Mouse (Mus musculus) kidney, embryonic 16.5 days (tissue): Measurements from ENCODE around the gene Fbxl19. TPM values are rescaled to one million over a fixed set of nuclear protein-coding genes. Genes with fewer than 3 reads are reported as not detected.
A peak's percentile ranks its signal among the peaks of the same experiment; 100 is the strongest.

Experiments used
- ATAC-seq: fragments of 200-750 bp; cut with Nextera tagmentation; 2 replicates; pipeline ENCODE4 v1.8.0; 2017; ENCODE audit warnings: moderate TSS enrichment; ENCODE audit not compliant: low FRiP score, low TSS enrichment
- H3K27ac ChIP-seq: fragments of 300-500 bp; sonication (generic); 2 replicates; pipeline ENCODE4 v1.5.1; 2014; ENCODE audit warnings: low read length
- H3K27me3 ChIP-seq: fragments of 300-500 bp; sonication (generic); 2 replicates; pipeline ENCODE4 v1.6.1; 2014; ENCODE audit warnings: low read length, control low read depth, mixed read lengths; ENCODE audit not compliant: insufficient read depth
- H3K36me3 ChIP-seq: fragments of 300-500 bp; sonication (generic); 2 replicates; pipeline ENCODE4 v1.6.1; 2014; ENCODE audit warnings: low read length, control low read depth, mixed read lengths; ENCODE audit not compliant: insufficient read depth
- H3K4me1 ChIP-seq: fragments of 300-500 bp; sonication (generic); 2 replicates; pipeline ENCODE4 v1.6.1; 2014; ENCODE audit warnings: low read length, control low read depth, mixed read lengths; ENCODE audit not compliant: insufficient read depth
- H3K4me2 ChIP-seq: fragments of 300-500 bp; sonication (generic); replicated peaks from 2 replicates; pipeline ENCODE4 v1.6.1; 2014; ENCODE audit warnings: low read depth, low read length
- H3K4me3 ChIP-seq: fragments of 300-500 bp; sonication (generic); 2 replicates; pipeline ENCODE4 v1.5.1; 2014; ENCODE audit warnings: mild to moderate bottlenecking, low read length
- H3K9ac ChIP-seq: fragments of 300-500 bp; sonication (generic); replicated peaks from 2 replicates; pipeline ENCODE4 v1.6.1; 2014; ENCODE audit warnings: low read length
- H3K9me3 ChIP-seq: fragments of 300-500 bp; sonication (generic); 2 replicates; pipeline ENCODE4 v1.6.1; 2016; ENCODE audit warnings: low read length, control low read depth
- WGBS: fragments of 180-500 bp; shearing (Covaris S2); extraction: QIAGEN DNeasy Blood & Tissue Kit; methylation state at CpG from one replicate; pipeline ENCODE4 v1.1.7; 2014; 5-methylcytosine and 5-hydroxymethylcytosine counted together
- microRNA counts: library from miRNA; unstranded; fragments of <30 nt; microRNA quantifications from one replicate; lab custom pipeline; 2016
- microRNA-seq: library from miRNA; unstranded; fragments of <30 nt; microRNA quantifications from one replicate; pipeline ENCODE4, GENCODE M21; 2016
- polyA plus RNA-seq: library from polyadenylated mRNA; unstranded; fragments of >200 nt; fragmentation: Nextera tagmentation; extraction: Ambion mirVana; gene quantifications from 2 replicates; pipeline ENCODE4 v1.2.1, GENCODE M21; 2015

Gene Fbxl19
- polyA plus RNA-seq, 1 experiment from 2014 or later: 5.4 TPM

DNA sequence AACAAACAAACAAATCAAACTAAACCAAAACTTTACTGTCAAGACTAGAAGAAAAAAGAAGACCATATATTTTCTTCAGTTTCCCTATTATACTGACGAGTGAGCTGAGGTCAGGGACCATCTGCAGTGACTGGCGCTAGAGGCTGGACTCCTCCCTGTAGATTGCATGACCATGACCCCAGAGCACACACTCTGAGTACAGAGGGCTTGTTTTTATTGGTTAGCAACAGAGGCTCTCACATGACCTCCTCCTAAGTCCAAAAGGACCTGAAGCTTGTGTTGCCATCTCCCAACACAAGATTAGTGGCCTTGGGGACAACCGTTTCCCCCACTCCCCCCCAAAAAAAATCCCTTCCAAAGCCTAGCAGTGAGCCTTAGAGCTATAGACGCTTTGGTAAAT, 69.5 kb downstream of the Fbxl19 start:
- Histone ChIP-seq H3K9ac (no peak overlapping the region), H3K27ac (peak overlapping the region; percentile 51), H3K4me1 (peaks cover 12% of the 10 kb centered on the region; the same call in 1 of the 2 replicates), H3K4me3 (no peak overlapping the region), H3K9me3 (no peaks in the 10 kb centered on the region), H3K36me3 (no peaks in the 10 kb centered on the region), H3K27me3 (no peaks in the 10 kb centered on the region), H3K4me2 (no peak overlapping the region)
- WGBS: 47% methylated on average over 4 of the region's 4 CpGs
- ATAC-seq: no peak

- H3K27me3 ChIP-seq: no peaks in the 10 kb centered on the region
- no peak overlapping the region for H3K4me2 ChIP-seq
- H3K4me1 ChIP-seq: peaks cover 12% of the 10 kb centered on the region; the same call in 1 of the 2 replicates
- 0 out of 2 replicates have a peak overlapping the region, but pooled peaks have one; percentile 26 for H3K9ac ChIP-seq
- H3K4me3 ChIP-seq: no peak overlapping the region
- ATAC-seq: 0 out of 2 replicates have a peak, but pooled peaks have one; percentile 20
- H3K27ac ChIP-seq: peak overlapping the region; percentile 51; the same call in 1 of the 2 replicates
- WGBS: 59% methylated on average over 19 of the region's 19 CpGs
- H3K9me3 ChIP-seq: no peaks in the 10 kb centered on the region
- H3K36me3 ChIP-seq: no peaks in the 10 kb centered on the region
Observed at GRCm38 (mm10) chr7:127814241-127814921, 70.0 kb downstream of the Fbxl19 start.

GRCm38 (mm10) chr7:127815116-127815665, 70.8 kb downstream of the Fbxl19 start:
- WGBS: 78% methylated on average over 15 of the region's 15 CpGs
- ATAC-seq: no peak
- Histone ChIP-seq H3K36me3 (no peaks in the 10 kb centered on the region), H3K4me1 (peaks cover 12% of the 10 kb centered on the region; the same call in 1 of the 2 replicates), H3K9me3 (no peaks in the 10 kb centered on the region), H3K9ac (0 out of 2 replicates have a peak overlapping the region, but pooled peaks have one; percentile 10), H3K27me3 (no peaks in the 10 kb centered on the region), H3K4me2 (no peak overlapping the region), H3K27ac (0 out of 2 replicates have a peak overlapping the region, but pooled peaks have one; percentile 30), H3K4me3 (no peak overlapping the region)

- no peak overlapping the region for H3K4me3 ChIP-seq
- ATAC-seq: peak; percentile 60
- H3K27me3 ChIP-seq: no peaks in the 10 kb centered on the region
- WGBS: 56% methylated on average over 15 of the region's 15 CpGs
- H3K9me3 ChIP-seq: no peaks in the 10 kb centered on the region
- peaks cover 16% of the 10 kb centered on the region; the same call in 1 of the 2 replicates for H3K4me1 ChIP-seq
- H3K27ac ChIP-seq: peak overlapping the region; percentile 37; the same call in 1 of the 2 replicates
- H3K4me2 ChIP-seq: no peak overlapping the region
- peak overlapping the region; percentile 37; the same call in 1 of the 2 replicates for H3K9ac ChIP-seq
- H3K36me3 ChIP-seq: no peaks in the 10 kb centered on the region
Observed at GRCm38 (mm10) chr7:127815954-127816821, 71.8 kb downstream of the Fbxl19 start.

DNA sequence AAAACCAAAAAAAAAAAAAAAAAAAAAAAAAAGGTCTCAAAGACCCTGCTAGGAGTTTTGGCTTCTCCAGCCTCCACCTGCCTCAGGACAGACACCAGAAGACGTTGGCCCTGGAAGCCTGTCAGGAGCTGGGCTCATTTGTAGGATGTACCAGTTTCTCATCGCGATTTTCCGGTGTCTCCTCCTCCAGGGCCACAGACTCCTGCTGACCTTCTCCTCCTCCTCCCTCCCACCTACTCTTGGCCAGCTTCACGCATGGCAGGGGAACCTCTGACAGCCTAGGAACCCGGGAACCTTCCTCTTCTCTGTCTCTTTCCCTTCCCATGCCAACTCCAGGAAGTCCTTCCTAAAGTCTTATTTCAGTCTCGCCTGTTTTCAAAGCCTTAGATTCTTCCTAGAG, 72.7 kb downstream of the Fbxl19 start:
- no peak overlapping the region for H3K27ac ChIP-seq
- no peak for ATAC-seq
- no peaks in the 10 kb centered on the region for H3K27me3 ChIP-seq
- H3K36me3 ChIP-seq: no peaks in the 10 kb centered on the region
- H3K4me2 ChIP-seq: no peak overlapping the region
- H3K9ac ChIP-seq: no peak overlapping the region
- H3K9me3 ChIP-seq: no peaks in the 10 kb centered on the region
- 62% methylated on average over 7 of the region's 7 CpGs for WGBS
- peaks cover 20% of the 10 kb centered on the region; the same call in 1 of the 2 replicates for H3K4me1 ChIP-seq
- H3K4me3 ChIP-seq: no peak overlapping the region

DNA sequence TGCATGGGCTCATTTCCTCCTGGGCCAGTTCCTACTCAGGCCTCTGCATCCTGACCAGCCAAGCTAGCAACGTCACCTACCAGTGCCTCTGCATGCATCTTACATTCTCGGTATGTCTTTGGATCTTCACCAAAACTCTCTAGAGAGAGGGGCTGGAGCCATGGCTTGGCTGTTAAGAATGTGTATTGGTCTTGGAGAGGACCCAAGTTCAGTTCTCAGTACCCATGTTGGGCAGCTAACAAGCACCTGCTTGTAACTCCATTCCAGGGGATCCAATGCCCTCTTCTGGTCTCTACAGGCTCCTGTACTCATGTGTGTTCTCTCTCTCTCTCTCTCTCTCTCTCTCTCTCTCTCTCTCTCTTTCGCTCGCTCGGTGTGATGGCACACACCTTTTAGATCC, 73.4 kb downstream of the Fbxl19 start:
- H3K4me2 ChIP-seq: no peak overlapping the region
- WGBS: 95% methylated on average over 5 of the region's 5 CpGs

More for the DNA sequence above, 73.4 kb downstream of the Fbxl19 start:
- Histone ChIP-seq H3K27me3 (no peaks in the 10 kb centered on the region), H3K9me3 (no peaks in the 10 kb centered on the region), H3K4me3 (no peak overlapping the region), H3K27ac (no peak overlapping the region), H3K9ac (no peak overlapping the region), H3K4me1 (peaks cover 20% of the 10 kb centered on the region; the same call in 1 of the 2 replicates), H3K36me3 (no peaks in the 10 kb centered on the region)
- ATAC-seq: no peak

MicroRNAs encoded within 50 kb of the gene (microRNA counts, 519-probe panel; counts per million panel counts)
- microRNA mmu-miR-762 (lab: Ali Mortazavi, UCI): 1,520 counts per million, percentile 41 among the panel's probes with 10 or more counts

Small RNAs within 50 kb of the gene (microRNA-seq; reads per million reads assigned to microRNA genes)
- not detected for gene Mir762

Other genes starting within 250 kb of the Fbxl19 start
- 39.6 and 44.1 TPM in 2 replicates for gene Srcap, start 232.6 kb upstream of the Fbxl19 start, polyA plus RNA-seq
- gene Gm42715, start 225.0 kb upstream of the Fbxl19 start, polyA plus RNA-seq: 16.2 and 22.4 TPM in 2 replicates
- 10.5 and 10.6 TPM in 2 replicates for gene Tmem265, start 183.2 kb upstream of the Fbxl19 start, polyA plus RNA-seq
- 40.7 and 46.7 TPM in 2 replicates for gene Phkg2, start 171.2 kb upstream of the Fbxl19 start, polyA plus RNA-seq
- 16.7 and 17.6 TPM in 2 replicates for gene Ccdc189, start 155.9 kb upstream of the Fbxl19 start, polyA plus RNA-seq
- 50.6 and 51.4 TPM in 2 replicates for gene Rnf40, start 155.8 kb upstream of the Fbxl19 start, polyA plus RNA-seq
- gene Zfp629, start 128.7 kb upstream of the Fbxl19 start, polyA plus RNA-seq: 19.8 and 22.1 TPM in 2 replicates
- 50.5 and 54.5 TPM in 2 replicates for gene Bcl7c, start 35.6 kb upstream of the Fbxl19 start, polyA plus RNA-seq
- 14.0 and 14.7 TPM in 2 replicates for gene Ctf1, start 31.8 kb upstream of the Fbxl19 start, polyA plus RNA-seq
- 0.15 and 0.32 TPM in 2 replicates for gene Ctf2, start 12.4 kb upstream of the Fbxl19 start, polyA plus RNA-seq
- gene Orai3, start 25.3 kb downstream of the Fbxl19 start, polyA plus RNA-seq: 31.2 and 34.8 TPM in 2 replicates
- 18.9 and 19.4 TPM in 2 replicates for gene Setd1a, start 32.1 kb downstream of the Fbxl19 start, polyA plus RNA-seq
- gene Gm49388, start 41.1 kb downstream of the Fbxl19 start, polyA plus RNA-seq: not detected in 2 replicates
- 28.2 and 33.2 TPM in 2 replicates for gene Hsd3b7, start 56.1 kb downstream of the Fbxl19 start, polyA plus RNA-seq
- gene Stx4a, start 79.8 kb downstream of the Fbxl19 start, polyA plus RNA-seq: 44.6 and 48.0 TPM in 2 replicates
- gene Stx1b, start 80.0 kb downstream of the Fbxl19 start, polyA plus RNA-seq: 3.6 and 4.4 TPM in 2 replicates
- gene Zfp646, start 131.7 kb downstream of the Fbxl19 start, polyA plus RNA-seq: 13.0 and 15.7 TPM in 2 replicates
- 21.0 and 25.6 TPM in 2 replicates for gene Zfp668, start 132.3 kb downstream of the Fbxl19 start, polyA plus RNA-seq
- 5.9 and 6.5 TPM in 2 replicates for gene Prss53, start 146.4 kb downstream of the Fbxl19 start, polyA plus RNA-seq
- not detected in 2 replicates for gene Gm21974, start 150.9 kb downstream of the Fbxl19 start, polyA plus RNA-seq
- 163 and 168 TPM in 2 replicates for gene Vkorc1, start 151.1 kb downstream of the Fbxl19 start, polyA plus RNA-seq
- gene Bckdk, start 159.5 kb downstream of the Fbxl19 start, polyA plus RNA-seq: 155 and 156 TPM in 2 replicates
- 42.7 and 44.4 TPM in 2 replicates for gene Kat8, start 168.0 kb downstream of the Fbxl19 start, polyA plus RNA-seq
- 93.2 and 98.7 TPM in 2 replicates for gene Prss8, start 185.6 kb downstream of the Fbxl19 start, polyA plus RNA-seq
- 15.2 TPM in 2 replicates for gene Prss36, start 202.2 kb downstream of the Fbxl19 start, polyA plus RNA-seq
- 359 and 373 TPM in 2 replicates for gene Fus, start 222.9 kb downstream of the Fbxl19 start, polyA plus RNA-seq
- 60.1 and 61.8 TPM in 2 replicates for gene Pycard, start 249.3 kb downstream of the Fbxl19 start, polyA plus RNA-seq